Mouse (Mus musculus): ENCODE results near the gene C1galt1.

Gene C1galt1

DNA sequence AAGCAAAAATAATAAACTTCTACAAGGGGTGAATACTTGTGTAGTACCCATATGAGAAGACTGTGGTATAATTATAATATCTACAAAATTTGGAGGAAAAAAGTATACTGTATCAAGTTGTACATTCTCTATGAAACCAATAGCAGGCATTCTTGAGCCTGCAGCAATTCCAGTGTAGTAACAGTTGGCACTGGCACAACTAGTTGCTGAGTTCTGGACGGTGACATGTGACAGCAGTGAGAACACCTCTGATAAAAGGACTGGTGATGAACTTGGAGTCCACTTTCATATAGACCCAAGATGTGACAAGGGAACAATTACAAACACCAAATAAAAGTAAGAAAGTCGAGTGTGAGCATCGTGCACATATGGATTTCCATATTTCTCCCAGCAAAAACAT is 14.5 kb downstream of the C1galt1 start:
- DNase-seq (ENCODE audit: low spot score in 2 of 2): no peak

DNA sequence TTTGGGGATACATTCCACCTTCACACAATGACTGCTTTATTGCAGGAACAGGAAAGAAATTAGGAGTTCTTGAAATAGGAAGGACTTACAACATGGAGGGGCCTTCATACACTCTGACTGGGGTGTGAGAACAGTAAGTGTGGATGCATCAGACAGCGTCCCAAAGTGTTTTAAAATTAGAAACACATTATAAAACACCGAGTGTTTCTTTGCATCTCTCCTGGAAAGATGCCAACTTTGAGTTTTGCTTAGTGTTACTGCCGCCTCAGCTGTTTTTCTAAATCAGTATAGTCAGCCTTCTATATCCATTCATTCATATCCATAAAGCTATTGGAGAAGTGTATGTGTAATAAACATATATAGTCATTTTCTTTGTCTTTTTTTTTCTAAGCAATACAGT is 16.4 kb downstream of the C1galt1 start:
- DNase-seq (ENCODE audit: low spot score in 2 of 2): no peak

DNA sequence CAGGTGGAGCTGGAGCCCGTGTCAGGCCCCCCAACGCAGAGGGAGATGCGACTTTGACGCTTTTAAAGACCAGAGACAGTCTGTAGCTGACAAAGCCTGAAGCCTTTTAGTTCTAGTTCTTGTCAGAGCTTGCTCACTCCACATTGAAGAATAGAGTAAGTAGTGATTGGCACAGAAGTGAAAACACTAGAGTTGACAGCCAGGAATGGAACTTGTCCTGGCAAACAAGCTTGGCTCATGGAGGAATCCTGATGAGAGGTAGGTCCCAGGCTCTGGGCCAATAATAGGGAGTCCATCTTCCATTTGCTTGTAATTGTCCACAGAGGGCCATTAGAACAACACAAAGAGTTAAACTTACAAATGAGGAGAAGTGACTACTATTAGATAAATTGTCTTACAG is 18.7 kb downstream of the C1galt1 start:
- no peak for DNase-seq (ENCODE audit: low spot score in 2 of 2)

- no peak for DNase-seq (ENCODE audit: low spot score in 2 of 2)
These were observed 32.2 kb downstream of the C1galt1 start for GRCm38 (mm10) chr6:7876836-7877235.

DNA sequence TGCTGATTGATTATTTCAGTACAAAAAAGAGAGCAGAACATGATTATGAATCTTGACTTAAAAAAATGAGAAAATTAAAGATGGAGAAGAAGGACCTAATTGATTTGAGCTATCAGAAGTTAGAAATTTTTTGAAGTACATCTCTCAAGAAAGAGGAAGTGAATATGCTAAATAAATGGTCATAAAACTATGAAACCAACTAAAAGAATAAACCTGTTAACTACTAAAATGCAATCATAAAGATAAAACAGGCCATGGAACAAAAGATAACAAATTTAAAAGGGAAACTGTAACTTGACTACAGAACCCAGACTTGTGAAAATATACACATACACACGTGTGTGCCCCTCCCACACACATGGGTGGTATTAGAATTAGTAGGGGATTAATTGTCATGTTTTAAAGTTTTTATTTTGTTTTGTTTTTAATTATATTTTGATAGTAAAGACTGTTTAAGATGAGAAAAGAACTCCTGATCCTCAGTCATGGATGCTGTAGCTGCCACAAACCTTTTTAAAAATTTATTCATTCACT is 37.0 kb downstream of the C1galt1 start:
- DNase-seq (ENCODE audit: low spot score in 2 of 2): no peak

DNA sequence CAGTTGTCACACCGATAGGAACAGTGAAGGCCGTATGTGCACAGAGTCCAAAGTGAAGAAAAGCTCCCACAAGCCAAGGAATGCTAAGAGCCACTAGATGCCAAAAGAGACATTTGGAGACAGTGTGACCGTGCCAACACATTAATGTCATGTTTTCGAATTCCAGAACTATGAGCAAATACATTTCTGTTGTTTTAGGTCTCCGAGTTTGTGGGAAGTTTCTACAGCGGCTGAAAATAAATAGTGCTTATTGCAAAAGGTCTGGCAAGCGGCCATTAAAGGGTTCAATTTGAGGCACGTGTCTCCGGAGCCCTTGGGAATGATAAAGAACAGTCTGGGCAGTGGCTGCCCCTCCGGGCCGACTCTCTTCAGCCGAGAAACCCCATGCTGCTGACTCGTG is 37.9 kb downstream of the C1galt1 start:
- DNase-seq (ENCODE audit: low spot score in 2 of 2): no peak

GRCm38 (mm10) chr6:7885994-7886684 is 41.5 kb downstream of the C1galt1 start:
- DNase-seq (ENCODE audit: low spot score in 2 of 2): no peak

GRCm38 (mm10) chr6:7886685-7887004 is 42.0 kb downstream of the C1galt1 start:
- DNase-seq (ENCODE audit: low spot score in 2 of 2): no peak

DNA sequence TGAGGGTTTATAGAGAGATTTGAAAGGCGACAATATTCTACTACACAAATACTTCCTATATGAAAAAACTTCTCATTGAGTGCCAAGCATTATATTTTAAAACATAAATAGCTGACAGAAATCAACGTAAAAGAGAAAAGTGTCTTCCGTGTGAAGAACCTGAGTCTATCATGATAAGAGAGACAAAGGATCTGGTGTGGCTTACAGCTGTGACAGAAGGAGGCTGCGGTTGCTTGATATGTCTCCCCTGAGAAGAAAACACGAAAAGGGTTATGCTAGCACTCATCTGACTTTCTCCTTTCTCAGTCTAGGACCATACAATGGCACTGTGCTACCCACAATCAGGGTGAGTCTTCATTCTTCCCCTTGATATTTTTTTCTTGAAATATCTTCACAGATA is 51.7 kb downstream of the C1galt1 start:
- DNase-seq (ENCODE audit: low spot score in 2 of 2): no peak

- no peak for DNase-seq (ENCODE audit: low spot score in 2 of 2)
These were observed 67.4 kb downstream of the C1galt1 start for GRCm38 (mm10) chr6:7912015-7912414.
